Mouse (Mus musculus) hindbrain, embryonic 11.5 days (tissue): ENCODE measurements around the gene Ifit3. TPM values are rescaled to one million over a fixed set of nuclear protein-coding genes. Genes with fewer than 3 reads are reported as not detected.
"Not testable (repeated sequence)": the region's sequence is repeated elsewhere in the genome, so short reads cannot be mapped to it uniquely, and the experiment has no call there.

Experiments used
- ATAC-seq: fragments of 200-750 bp; cut with Nextera tagmentation; 2 replicates; pipeline ENCODE4 v1.8.0; 2017; ENCODE audit warnings: mild to moderate bottlenecking, moderate TSS enrichment, moderate library complexity; ENCODE audit not compliant: low FRiP score
- DNase-seq: peaks from one replicate; pipeline ENCODE4 v3.0.0-alpha.2; 2015; ENCODE audit warnings: low spot score
- H3K27ac ChIP-seq: fragments of 300-500 bp; sonication (generic); 2 replicates; pipeline ENCODE4 v1.5.1; 2014; ENCODE audit warnings: mild to moderate bottlenecking, low read depth, low read length
- H3K27me3 ChIP-seq: fragments of 300-500 bp; sonication (generic); 2 replicates; pipeline ENCODE4 v1.6.1; 2014; ENCODE audit warnings: mild to moderate bottlenecking, low read length, moderate library complexity, mixed read lengths; ENCODE audit not compliant: control insufficient read depth, insufficient read depth
- H3K36me3 ChIP-seq: fragments of 300-500 bp; sonication (generic); 2 replicates; pipeline ENCODE4 v1.6.1; 2014; ENCODE audit warnings: mild to moderate bottlenecking, low read length, moderate library complexity, mixed read lengths; ENCODE audit not compliant: control insufficient read depth, insufficient read depth
- H3K4me1 ChIP-seq: fragments of 300-500 bp; sonication (generic); replicated peaks from 2 replicates; pipeline ENCODE4 v1.6.1; 2014; ENCODE audit warnings: low read length, mixed read lengths; ENCODE audit not compliant: control insufficient read depth, insufficient read depth
- H3K4me2 ChIP-seq: fragments of 300-500 bp; sonication (generic); replicated peaks from 2 replicates; pipeline ENCODE4 v1.6.1; 2014; ENCODE audit warnings: mild to moderate bottlenecking, low read depth, low read length
- H3K4me3 ChIP-seq: fragments of 300-500 bp; sonication (generic); 2 replicates; pipeline ENCODE4 v1.5.1; 2014; ENCODE audit warnings: low read depth, low read length
- H3K9ac ChIP-seq: fragments of 300-500 bp; sonication (generic); 2 replicates; pipeline ENCODE4 v1.6.1; 2014; ENCODE audit warnings: low read depth, low read length
- H3K9me3 ChIP-seq: fragments of 300-500 bp; sonication (generic); 2 replicates; pipeline ENCODE4 v1.6.1; 2016; ENCODE audit warnings: low read length; ENCODE audit not compliant: control insufficient read depth
- WGBS: fragments of 180-500 bp; shearing (Covaris S2); extraction: QIAGEN DNeasy Blood & Tissue Kit; methylation state at CpG from one replicate; pipeline ENCODE4 v1.1.7; 2014; 5-methylcytosine and 5-hydroxymethylcytosine counted together
- polyA plus RNA-seq: library from polyadenylated mRNA; unstranded; fragments of >200 nt; fragmentation: Nextera tagmentation; extraction: Ambion mirVana; gene quantifications from 2 replicates; pipeline ENCODE4 v1.2.1, GENCODE M21; 2014

Ifit3 gene
- polyA plus RNA-seq, 1 experiment from 2014 or later, result 0.19 TPM

DNA sequence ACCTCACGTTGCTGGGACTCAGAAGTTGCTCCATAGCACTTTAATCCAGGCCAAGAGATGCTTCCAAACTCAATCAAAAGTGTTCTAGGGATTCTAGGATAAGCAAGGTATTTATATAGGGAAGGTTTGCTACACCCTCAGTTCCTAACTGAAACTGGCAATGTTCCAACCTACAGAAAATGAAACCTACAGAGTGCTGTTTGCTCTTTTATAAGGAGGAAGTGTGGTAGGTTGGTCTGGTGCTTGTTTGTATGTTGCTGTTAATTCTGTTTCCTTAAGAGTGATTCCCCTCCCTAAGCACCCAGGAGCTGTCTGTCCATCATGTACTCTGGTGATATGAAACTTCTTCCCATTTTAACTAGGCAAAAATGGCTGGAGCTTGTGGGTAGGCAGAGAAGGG, 18.6 kb downstream of the Ifit3 start, which contains the start of gene Ifit1bl1:
Gene Ifit1bl1, minus strand, starts transcription at position 69 of the 400 bp plus-strand sequence.
- WGBS, result 51% methylated on average over 1 of the region's 1 CpGs
- not testable (repeated sequence) for H3K27ac ChIP-seq, H3K4me1 ChIP-seq, H3K9ac ChIP-seq, H3K27me3 ChIP-seq, H3K9me3 ChIP-seq, H3K4me2 ChIP-seq, DNase-seq, H3K36me3 ChIP-seq, H3K4me3 ChIP-seq, ATAC-seq

DNA sequence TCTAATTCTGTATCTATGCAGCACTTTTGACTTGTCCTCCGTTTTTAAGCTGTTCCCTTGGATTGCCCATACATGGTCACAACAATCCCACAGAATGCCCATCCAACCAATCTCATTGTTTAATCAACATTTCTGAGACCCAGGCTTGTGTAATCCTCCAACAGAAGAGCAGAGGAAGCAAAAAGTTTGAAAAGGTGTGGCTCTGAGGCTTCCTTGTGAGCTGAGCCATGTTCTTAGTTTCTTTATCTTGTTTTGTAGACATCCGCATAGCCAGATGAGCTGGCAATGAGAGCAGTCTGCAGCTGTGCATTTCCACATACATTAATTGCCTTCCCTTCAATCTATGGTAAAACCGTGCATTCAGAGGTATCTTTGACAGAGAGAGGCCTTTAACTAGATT, 22.1 kb downstream of the Ifit3 start:
- H3K4me2 ChIP-seq, result no peak overlapping the region
- no peaks in the 10 kb centered on the region for H3K27me3 ChIP-seq
- H3K4me3 ChIP-seq, result no peak overlapping the region
- H3K9ac ChIP-seq, result no peak overlapping the region
- no peak overlapping the region for H3K27ac ChIP-seq
- no peaks in the 10 kb centered on the region for H3K9me3 ChIP-seq
- DNase-seq (no peak), ATAC-seq (no peak)
- H3K4me1 ChIP-seq, result no peaks in the 10 kb centered on the region
- 90% methylated on average over 3 of the region's 3 CpGs for WGBS
- no peaks in the 10 kb centered on the region for H3K36me3 ChIP-seq

GRCm38 (mm10) chr19:34607237-34608051, 24.1 kb downstream of the Ifit3 start, which contains the start of gene Ifit3b:
Ifit3b (plus strand) TSS chr19:34607970.
- not testable (repeated sequence) for H3K9ac ChIP-seq, DNase-seq, H3K36me3 ChIP-seq, H3K9me3 ChIP-seq, ATAC-seq, H3K4me2 ChIP-seq, H3K4me1 ChIP-seq, H3K27me3 ChIP-seq, H3K4me3 ChIP-seq, H3K27ac ChIP-seq
- 65% methylated on average over 4 of the region's 4 CpGs for WGBS

DNA sequence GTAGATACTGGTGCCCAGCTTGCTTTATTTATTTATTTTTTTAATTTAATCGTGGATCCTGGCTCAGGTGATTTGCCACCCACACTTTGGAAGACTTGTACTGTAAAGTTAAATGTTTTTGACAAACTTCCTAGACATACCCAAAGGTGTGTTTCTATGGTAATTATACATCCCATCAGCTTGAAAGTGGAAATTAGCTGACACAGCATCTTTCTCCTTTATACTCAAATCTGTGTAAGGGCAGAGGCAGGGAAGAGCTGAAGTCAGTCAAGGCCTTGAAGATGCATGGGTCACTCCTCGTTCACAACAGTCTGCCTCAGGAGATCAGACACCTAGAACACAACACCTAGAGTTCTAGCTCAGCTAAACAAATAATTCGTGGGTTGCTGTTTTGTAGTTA, 26.8 kb downstream of the Ifit3 start:
- H3K9me3 ChIP-seq, H3K4me3 ChIP-seq, ATAC-seq, H3K9ac ChIP-seq, H3K36me3 ChIP-seq, DNase-seq, H3K4me1 ChIP-seq, H3K4me2 ChIP-seq, H3K27ac ChIP-seq, H3K27me3 ChIP-seq: not testable (repeated sequence)
- WGBS, result 82% methylated on average over 3 of the region's 3 CpGs

- not testable (repeated sequence) for H3K36me3 ChIP-seq, H3K4me3 ChIP-seq, H3K9me3 ChIP-seq, H3K4me1 ChIP-seq, ATAC-seq, H3K27me3 ChIP-seq, DNase-seq, H3K27ac ChIP-seq, H3K9ac ChIP-seq, H3K4me2 ChIP-seq
- 83% methylated on average over 5 of the region's 11 CpGs for WGBS
Measured at GRCm38 (mm10) chr19:34612243-34613001, 29.1 kb downstream of the Ifit3 start.

DNA sequence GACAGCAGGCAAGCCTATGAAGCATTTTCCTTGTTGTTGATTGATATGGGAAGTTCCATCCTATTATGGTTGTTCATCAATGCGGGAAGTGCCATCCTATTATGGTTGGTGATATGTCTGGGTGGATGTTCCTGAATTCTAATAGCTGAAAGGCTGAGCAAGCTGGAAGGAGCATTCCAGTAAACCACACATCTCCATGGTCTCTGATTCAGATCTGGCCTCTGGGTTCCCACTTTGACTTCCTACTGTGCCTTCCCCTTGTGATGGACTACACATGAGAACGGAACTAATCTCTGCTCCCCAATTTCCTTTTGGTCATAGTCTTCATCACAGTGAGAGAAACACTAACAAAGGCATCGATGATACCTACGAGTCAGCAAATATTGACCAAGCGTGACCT, 37.5 kb downstream of the Ifit3 start:
- Histone ChIP-seq H3K27me3 (no peaks in the 10 kb centered on the region), H3K4me2 (no peak overlapping the region), H3K4me3 (no peak overlapping the region), H3K27ac (no peak overlapping the region), H3K9me3 (no peaks in the 10 kb centered on the region), H3K9ac (no peak overlapping the region), H3K36me3 (no peaks in the 10 kb centered on the region), H3K4me1 (no peaks in the 10 kb centered on the region)
- ATAC-seq (no peak), DNase-seq (no peak)
- WGBS, result 97% methylated on average over 5 of the region's 5 CpGs

GRCm38 (mm10) chr19:34623781-34624180, 40.5 kb downstream of the Ifit3 start:
- ATAC-seq, result no peak
- DNase-seq, result no peak
- H3K27ac ChIP-seq, result no peak overlapping the region
- H3K36me3 ChIP-seq, result no peaks in the 10 kb centered on the region
- no peak overlapping the region for H3K9ac ChIP-seq
- WGBS, result 91% methylated on average over 6 of the region's 6 CpGs
- H3K27me3 ChIP-seq, result no peaks in the 10 kb centered on the region
- no peaks in the 10 kb centered on the region for H3K4me1 ChIP-seq
- no peak overlapping the region for H3K4me2 ChIP-seq
- no peak overlapping the region for H3K4me3 ChIP-seq
- H3K9me3 ChIP-seq, result no peaks in the 10 kb centered on the region

DNA sequence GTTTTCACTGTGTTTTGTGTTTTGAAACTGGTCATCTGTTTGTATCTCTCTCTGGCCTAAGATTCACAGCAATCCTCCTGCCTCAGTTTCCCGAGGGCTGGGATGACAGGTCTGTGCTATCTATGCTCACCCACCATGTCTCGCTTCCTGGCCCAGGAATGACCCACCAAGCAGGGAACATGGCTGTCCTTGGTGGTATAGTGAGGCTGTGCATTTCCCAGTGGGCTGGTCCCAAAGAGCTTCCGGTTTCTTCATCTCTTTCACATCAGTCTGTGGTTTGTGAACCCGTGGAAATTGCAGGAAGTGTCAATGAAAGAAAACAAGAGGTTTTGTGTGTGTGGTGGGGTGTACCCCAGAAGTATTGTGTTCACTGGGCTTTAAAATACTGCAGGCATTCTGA, 41.3 kb downstream of the Ifit3 start:
- no peak overlapping the region for H3K4me2 ChIP-seq
- H3K9ac ChIP-seq, result no peak overlapping the region
- no peak for ATAC-seq
- no peaks in the 10 kb centered on the region for H3K27me3 ChIP-seq
- no peak overlapping the region for H3K4me3 ChIP-seq
- no peaks in the 10 kb centered on the region for H3K4me1 ChIP-seq
- no peak overlapping the region for H3K27ac ChIP-seq
- DNase-seq, result no peak
- H3K36me3 ChIP-seq, result no peaks in the 10 kb centered on the region
- WGBS, result 78% methylated on average over 4 of the region's 4 CpGs
- H3K9me3 ChIP-seq, result no peaks in the 10 kb centered on the region
